Mouse (Mus musculus): ENCODE measurements around the gene Mef2d.

Mef2d gene

GRCm38 (mm10) chr3:88207451-88208100 is 65.4 kb downstream of the Mef2d start:
- DNase-seq (ENCODE audit: low read depth, low spot score), result no peak

DNA sequence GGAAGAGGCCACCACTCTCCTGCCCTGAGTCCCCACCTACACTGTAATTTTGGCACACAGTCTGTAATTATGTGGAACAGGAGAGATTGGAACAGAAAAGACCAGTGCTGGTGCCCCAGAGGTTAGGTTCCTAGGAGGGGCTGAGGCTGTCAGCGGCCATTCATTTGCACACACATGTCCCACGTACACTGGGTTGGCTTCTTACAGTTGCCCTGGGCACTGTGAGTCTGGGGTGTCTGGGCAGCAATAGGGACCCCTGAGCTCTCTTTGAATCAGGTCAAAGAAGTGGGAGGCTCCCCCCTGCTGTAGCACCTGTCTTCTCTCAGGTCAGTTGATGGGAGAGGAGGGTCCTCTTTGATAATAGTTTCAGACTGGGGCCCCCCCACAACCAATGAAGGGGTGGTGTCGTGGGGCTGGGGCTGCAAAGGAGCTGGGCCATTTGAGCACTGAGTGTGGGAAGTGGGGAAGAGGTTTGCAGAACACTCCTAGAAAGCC is 66.1 kb downstream of the Mef2d start:
- DNase-seq (ENCODE audit: low read depth, low spot score), result no peak

DNA sequence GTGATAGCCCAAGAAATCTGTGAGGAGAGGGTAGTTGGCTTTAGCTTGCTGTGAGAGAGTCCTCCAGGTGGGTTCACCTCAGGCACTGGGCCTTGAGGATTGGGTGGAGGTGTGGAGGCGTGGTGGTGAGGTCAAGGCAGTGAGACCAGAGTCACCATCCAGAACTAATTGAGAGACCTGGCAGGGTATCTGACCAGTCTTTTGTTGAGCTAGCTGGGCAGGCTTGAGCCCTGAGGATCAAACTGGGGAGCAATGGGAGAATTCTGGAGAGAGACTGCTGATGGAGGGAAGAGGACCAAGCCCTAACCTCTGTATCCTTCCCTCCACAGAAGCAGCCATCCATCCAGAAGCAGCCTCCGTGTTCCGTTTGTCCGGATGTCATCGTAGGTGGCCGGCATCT is 67.1 kb downstream of the Mef2d start:
- DNase-seq (ENCODE audit: low read depth, low spot score), result no peak

DNA sequence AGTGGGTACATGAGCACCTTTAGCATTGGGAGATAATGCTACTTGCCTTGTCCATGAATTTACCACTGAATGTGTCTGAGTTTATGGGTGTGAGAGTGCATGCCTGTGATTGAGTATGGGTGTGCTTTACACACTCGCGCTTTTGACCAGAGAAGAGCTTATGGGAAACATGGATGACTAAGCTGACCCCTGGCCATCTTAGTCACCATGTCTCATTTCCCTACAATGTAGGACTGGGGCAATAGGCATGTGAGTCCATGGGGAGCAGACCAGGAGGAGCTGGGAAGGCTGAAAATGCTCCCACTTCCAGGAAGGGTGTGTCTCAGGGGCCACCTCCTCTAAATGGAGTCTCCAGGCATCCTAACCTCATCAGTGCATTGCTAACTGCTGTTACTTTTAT is 67.9 kb downstream of the Mef2d start:
- DNase-seq (ENCODE audit: low read depth, low spot score), result no peak

GRCm38 (mm10) chr3:88210918-88211317 is 68.7 kb downstream of the Mef2d start:
- no peak for DNase-seq (ENCODE audit: low read depth, low spot score)

- DNase-seq (ENCODE audit: low read depth, low spot score), result no peak
Observed at GRCm38 (mm10) chr3:88212356-88212755, 70.2 kb downstream of the Mef2d start.

- DNase-seq (ENCODE audit: low read depth, low spot score), result no peak
Observed at GRCm38 (mm10) chr3:88213019-88213418, 70.8 kb downstream of the Mef2d start.

GRCm38 (mm10) chr3:88214197-88214938 is 72.2 kb downstream of the Mef2d start:
- no peak for DNase-seq (ENCODE audit: low read depth, low spot score)

- DNase-seq (ENCODE audit: low read depth, low spot score), result no peak
Observed at GRCm38 (mm10) chr3:88214971-88215552, 72.9 kb downstream of the Mef2d start.

DNA sequence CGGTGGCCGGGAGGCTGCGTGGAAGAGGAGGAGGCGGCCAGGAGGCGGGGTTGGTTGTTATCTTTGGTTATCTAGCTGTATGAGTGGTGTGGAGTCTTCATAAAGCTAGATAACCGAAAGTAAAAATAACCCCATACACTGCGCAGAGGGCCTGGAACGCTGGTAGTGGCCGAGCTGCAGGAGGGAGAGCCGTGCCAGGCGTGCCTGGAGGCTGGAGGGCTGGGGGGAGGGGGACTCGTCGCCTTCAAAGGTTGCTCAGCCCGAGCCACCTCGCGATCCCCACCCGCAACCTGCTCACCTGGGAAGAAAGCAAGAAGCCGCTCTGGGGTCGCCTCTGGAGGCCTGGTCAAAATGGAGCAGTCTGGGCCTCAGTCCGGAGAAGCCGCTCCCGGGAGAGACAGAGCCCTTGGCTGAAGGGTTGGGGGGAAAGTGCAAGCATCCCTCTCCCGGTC is 73.4 kb downstream of the Mef2d start:
- DNase-seq (ENCODE audit: low read depth, low spot score), result no peak

- no peak for DNase-seq (ENCODE audit: low read depth, low spot score)
Observed at GRCm38 (mm10) chr3:88216116-88216515, 73.9 kb downstream of the Mef2d start.

DNA sequence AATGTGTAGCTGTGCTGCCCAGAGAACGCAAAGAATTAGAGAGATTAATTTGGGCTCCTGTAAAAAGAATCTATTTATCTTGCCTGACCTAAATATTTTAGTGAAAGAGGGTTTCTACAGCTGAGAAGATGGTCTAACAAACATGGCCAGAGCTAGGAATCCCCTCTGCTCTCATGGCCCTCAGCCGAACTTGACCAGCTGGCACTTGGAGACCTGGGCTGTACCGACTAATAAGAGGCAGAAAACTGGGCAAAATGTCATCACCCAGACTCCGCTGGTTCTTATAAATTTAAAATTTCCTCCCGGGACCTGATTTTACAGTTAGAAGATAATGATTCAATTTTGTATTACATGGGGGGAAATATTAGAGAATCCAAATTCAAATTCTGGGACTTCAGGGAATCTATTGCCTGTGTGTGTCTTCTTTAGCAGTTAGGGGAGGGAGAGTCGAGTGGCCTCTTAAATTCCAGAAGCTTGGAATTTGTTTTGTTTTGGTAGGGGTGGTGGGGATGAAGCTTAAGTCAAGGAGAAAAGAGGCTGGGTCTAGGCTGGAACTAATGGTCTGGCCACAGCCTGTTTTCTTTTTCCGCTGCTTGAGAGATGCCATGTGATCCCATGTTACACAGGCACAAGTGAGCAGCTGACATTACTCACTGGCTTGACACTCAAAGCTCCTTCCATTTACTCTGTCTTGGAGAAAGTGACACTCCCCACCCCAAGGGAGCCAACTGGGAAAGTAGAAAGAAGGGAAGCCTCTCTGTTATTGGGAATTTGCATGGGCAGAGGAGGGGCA is 74.6 kb downstream of the Mef2d start:
- DNase-seq (ENCODE audit: low read depth, low spot score), result no peak

GRCm38 (mm10) chr3:88217679-88218078 is 75.5 kb downstream of the Mef2d start:
- DNase-seq (ENCODE audit: low read depth, low spot score), result no peak

GRCm38 (mm10) chr3:88219940-88220339 is 77.8 kb downstream of the Mef2d start:
- no peak for DNase-seq (ENCODE audit: low read depth, low spot score)

DNA sequence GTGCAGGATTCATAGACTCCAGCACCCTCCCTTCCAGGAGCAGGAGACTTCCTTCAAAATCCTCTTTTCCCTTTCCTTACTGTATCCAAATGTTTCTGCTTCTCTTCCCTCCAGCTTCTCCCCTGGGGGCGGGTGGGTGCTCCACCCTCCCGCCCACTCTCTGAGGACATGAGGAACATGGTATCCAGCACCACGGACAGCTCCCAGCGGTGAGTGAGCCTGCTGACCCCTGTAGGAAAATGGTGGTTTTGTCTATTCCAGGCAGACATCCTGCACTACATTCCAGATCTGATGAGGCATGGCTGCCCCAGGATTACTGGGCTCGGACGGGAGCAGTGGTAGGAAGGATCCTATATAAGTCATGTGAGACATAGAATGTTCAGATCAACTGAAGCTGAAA is 78.7 kb downstream of the Mef2d start:
- DNase-seq (ENCODE audit: low read depth, low spot score), result peak; percentile 46

Data from A20 (cell line).